Mouse (Mus musculus): ENCODE measurements around the gene Dscam.
A peak's percentile ranks its signal among the peaks of the same experiment; 100 is the strongest.

Dscam gene

DNA sequence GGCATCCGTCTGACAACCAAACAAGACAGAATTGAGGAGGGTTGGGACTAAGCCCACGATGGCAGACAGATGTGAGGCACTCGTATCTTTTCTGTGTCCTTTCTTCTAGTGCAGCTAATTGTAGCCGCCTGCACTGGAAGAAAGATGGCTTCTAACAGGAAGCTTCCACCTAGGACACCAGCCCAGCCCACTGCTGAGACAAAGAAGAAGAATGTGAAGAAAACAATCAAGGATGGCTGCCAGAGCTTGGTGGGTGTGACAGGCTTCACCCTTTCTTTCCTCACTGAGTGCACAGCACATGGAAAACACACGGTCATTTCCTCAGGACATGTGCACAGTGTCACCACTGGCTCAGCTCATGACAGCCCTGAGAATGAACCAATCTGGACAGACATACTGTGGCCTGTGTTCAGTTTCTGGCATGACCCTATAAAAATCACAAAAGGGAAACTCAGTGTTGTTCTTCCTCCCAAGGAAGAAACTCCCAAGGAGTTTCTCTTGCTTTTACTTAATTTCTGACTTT lies 411.4 kb downstream of the Dscam start:
- DNase-seq (ENCODE audit: low spot score in 2 of 2): no peak

DNA sequence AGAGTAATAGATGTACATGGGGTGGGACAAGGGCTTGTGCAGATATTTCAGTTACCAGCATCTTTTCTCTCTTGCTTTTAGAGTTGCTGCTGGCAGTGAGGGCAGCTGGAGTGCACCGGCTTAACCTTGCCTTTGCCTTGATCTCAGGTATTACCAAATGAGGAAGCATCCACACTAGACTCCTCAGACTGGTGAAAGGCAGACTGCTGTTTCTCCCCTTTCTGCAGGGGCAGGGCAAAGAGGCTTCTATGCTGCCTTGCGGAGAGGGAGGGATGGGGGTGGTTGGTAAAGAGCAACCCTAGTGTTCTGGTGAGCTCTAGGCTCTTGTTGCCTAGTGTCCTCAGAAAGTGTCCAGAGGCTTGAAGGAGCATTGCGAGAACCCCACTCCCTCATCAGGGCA lies 412.2 kb downstream of the Dscam start:
- DNase-seq (ENCODE audit: low spot score in 2 of 2): no peak

DNA sequence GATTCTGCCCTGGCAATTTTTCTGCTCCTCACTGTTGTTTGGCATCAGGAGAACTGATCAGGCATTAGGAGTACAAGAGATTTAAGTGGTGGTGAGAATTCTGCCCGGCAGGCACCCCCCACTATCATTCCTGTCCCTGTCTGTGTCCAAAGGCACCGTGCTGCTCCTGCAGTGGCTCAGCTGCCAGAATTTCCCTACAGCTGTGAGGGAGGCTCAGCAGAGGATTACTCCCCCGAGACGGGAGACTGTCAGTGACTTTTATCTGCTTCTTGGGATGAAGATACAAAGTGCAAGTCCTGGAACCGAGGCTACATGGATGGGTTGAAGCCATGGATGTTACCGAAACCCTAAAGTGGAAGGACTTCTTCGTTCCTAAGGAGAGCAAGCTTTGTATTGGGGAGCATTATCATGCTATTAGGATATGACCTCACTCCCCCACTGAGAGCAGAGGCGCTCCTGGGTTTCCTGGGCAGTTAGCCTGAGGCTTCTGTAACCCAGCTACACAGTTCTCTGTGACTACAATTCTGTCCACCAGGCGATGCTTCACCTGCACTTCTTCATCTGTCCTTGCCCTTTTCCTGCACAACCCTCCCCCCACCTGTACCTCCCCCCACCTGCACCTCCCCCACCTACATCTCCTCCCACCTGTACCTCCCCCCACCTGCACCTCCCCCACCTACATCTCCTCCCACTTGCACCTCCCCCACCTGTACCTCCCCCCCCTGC lies 412.8 kb downstream of the Dscam start:
- no peak for DNase-seq (ENCODE audit: low spot score in 2 of 2)

DNA sequence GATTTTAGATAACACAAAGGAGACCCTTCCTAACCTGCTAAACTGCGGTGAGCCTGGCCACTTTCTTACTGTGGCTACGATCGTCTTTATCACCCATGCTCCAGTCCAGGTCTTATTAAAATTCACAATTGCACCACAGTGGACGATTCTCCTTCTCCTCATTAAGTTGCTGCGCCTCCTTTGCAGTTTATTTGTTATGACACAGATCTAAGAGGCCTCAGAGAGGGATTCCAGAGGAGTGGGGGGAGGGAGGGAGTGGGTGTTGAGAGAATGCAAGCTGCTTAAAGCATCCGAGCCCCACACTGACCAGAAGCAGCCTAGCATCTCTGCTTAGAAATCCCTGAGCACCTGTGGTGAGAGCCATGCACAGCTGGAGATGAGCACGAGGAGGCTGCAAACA lies 413.6 kb downstream of the Dscam start:
- no peak for DNase-seq (ENCODE audit: low spot score in 2 of 2)

DNA sequence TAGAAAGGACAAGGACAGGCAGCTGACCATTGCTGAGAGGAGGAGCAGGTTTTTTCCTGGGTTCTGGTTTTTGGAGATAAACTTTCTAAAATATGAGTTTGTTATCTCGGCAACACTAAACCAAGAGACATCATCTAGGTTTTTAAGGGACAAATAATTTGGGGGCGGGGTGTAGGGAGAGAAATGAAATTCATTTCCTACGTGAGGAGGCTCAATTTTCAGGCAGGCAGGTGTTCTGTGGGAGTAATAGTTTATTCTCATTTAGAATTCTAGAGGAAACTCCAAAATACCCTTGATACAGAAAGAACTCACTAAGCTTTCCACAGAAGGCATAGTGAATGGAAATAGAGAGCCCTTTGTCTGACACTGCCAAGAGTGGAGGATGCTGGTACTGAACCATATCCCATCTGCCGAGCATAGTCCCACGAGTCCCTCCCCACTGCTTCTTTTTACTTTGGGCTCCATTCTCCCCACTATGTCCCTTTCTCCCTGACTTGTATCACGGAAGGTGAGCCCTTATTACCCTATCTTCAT lies 415.5 kb downstream of the Dscam start:
- peak in 1 of 2 experiments; percentile 51 for DNase-seq (ENCODE audit: low spot score in 2 of 2)

DNA sequence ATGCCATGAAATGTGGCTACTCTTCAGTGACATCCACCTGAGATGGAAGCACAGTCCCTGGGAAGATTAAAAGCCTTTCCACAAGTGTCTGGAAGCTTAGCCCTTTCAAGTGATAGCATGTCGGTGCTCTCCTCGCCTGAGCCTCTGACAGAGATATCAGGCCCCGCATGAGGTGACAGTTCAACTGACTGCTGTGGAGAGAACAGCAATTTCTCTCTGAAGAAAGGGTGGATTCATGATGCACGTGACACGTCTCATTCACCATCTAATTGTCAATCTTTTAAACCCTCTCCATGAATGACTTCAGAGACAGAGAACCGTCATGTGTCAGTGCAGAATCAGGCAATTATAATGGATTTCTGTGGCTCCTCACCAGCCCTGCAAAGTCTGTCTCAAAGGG lies 416.2 kb downstream of the Dscam start:
- no peak for DNase-seq (ENCODE audit: low spot score in 2 of 2)

DNA sequence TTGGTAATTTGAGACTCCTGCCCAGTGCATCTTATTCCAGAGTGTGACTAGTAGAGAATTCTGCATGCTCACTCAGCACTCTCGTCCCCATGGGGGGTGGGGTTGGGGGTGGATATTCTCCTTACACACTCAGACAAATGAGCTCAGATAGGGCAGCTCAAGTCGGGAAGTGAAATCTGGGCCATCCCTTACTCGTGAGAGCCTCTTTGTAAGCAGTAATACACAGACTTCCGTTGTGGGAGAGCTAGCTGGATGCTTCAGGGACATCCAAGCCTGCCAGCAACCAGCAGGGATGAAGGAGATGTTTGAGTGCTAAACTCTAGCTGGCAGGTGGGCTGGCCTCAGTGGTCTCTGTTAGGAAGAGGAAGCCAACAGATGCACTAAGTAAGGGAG lies 416.8 kb downstream of the Dscam start:
- DNase-seq (ENCODE audit: low spot score in 2 of 2): peak in 1 of 2 experiments; percentile 37

DNA sequence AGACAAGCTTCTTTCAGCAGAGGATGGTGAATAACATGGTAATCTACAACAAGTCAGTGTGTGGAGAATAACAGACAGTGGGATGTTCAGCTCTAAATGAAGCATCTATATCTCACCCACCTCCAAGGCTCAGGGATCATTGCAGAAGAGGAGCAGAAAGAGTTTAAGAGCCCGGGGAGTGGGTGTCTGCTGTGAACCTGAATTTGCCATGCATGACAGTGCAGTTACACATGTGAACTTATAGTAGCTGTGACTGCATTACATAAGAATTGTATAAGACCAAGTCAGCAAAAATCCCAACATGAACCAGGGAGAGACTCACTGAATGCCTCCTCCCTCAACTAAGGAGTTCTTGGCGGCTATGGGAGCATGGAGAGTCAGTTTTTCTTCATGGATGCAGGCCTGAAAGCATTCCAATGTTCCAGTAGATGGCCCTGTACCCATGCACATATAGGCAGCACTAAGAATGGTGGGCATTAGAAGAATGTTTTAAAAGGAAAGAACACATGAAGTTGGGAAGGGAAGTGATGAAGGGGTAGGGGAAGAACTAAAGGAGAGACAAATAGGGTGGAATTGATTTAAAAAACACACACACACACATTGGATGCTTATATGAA lies 417.3 kb downstream of the Dscam start:
- no peak for DNase-seq (ENCODE audit: low spot score in 2 of 2)

DNA sequence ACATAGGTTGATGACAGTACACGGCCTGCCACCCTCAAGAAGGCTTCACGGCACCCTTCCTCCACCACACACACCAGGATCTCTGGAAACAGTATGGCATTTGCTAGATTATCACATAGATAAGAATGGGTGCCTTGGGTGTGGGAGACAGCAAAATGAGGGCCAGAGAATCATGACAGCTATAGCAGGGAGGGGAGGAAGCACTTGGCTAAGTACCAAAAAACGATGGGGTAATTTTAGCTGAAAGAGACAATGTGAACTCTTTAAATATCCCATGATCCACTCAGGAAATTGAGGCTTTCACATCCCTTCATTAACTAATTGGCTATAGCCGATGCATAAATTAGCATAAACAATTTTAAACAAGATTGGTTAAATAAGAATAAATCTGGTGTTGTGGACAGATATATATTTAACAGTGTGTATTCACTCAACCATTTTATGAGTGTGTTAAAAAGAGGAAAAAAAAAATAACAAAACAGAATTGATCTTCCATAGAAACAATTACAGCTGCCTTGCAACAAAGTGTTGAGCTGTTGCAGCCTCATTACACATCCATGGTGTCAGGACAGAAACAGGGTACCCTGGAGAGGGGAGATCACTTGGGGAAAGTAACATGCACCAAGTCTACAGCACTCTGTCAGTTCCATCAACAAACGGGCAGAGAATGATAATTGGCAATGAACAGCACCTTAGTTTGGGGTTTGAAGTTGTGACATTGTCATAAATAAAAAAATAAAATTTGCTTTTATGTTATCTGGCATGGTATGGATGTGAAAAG lies 427.9 kb downstream of the Dscam start:
- DNase-seq (ENCODE audit: low spot score in 2 of 2): no peak

DNA sequence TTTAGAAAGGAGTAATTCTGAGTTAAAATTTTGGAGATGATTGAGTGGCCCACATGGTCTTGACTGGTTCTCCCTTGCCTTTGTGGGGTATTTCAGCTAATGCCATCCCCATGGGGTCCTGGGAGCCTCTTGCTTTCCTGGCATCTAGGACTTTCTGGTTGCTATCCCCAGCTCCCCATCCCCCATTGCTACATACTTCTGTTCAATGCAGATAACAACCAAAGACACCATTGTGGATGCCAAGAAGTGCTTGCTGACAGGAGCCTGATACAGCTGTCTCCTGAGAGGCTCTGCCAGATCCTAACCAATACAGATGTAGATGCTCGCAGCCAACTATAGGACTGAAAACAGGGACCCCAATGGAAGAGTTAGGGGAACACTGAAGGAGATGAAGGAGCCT lies 429.2 kb downstream of the Dscam start:
- DNase-seq (ENCODE audit: low spot score in 2 of 2): no peak

DNA sequence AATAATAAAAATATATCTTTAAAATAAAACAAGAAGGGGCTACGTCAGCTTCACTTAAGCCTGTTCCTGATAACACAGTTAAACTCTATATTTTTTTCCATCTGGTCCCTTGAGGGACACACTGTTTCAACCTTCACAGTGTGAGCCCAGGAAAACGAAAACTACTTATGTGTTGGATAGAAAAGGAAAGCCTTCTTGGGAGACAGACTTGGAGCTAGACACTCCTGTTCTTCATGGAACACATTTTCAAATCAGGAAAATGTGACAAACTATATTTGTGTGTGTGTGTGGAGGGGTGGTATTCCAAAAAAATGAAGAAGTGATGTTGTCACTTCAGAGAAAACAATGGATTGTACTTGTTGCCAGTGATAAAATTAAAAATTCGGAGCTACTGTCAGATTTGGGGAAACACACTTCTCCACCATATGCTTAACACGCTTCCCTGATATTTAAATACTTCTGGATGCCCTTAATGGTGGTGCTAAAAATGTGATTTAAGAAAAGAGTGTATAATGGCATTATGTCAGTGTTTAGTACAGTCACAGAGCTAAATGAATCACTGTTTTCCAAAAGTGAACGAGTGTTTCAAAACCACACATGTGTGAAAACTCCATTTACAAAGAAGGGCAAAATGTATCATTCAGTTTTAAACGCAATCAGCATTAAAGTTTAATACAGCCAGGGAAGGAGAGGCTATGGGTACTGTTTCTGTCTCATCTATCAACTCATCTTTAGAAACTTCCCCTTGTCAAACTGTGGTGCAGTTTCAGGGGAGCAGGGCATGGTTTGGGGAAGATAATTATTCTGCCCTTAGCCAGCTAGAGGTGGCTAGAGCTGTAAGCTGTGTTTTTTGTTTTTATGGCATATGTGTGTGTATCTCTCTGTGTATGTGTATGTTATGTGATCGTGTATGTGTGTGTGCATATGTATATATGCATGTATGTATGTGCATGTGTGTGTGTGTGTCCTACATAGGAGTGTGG lies 430.2 kb downstream of the Dscam start:
- no peak for DNase-seq (ENCODE audit: low spot score in 2 of 2)

DNA sequence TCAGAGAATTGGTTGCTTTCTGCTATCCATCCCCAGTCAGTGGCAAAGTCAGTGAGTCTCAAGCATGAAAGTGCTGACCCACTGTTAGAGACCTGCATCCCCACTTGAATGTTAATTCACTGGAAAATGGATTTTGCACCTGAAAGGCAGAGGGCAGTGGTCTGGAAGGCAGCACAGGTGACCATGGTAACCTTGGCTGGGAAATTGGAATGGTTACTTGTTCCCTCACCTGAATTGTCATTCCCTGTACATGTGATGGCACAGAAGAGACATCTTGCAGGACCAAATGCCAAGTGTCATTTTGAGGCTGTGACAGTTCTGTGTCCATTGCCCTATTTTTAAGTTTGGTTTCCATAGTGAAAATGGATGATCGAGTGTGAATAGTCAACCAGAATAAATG lies 434.1 kb downstream of the Dscam start:
- DNase-seq (ENCODE audit: low spot score in 2 of 2): no peak

DNA sequence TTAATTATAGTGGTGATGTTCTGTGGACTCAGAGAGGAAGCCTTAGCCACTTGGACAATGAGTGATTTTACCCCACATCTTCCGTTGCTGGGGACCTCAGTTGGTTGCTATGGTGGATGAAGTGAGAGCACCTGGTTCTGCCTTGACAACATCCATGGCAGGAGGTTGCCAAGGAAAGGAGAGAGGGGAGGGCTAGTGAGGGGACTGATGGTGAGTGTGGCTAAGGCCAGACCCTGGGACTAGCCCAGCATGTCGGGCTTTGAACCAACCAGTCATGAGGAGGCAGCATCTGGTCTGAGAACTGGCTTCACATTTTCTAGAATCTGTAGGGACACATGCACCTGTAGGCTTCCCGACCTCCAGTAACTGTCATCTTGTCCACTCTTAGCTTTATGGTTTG lies 439.7 kb downstream of the Dscam start:
- no peak for DNase-seq (ENCODE audit: low spot score in 2 of 2)

DNA sequence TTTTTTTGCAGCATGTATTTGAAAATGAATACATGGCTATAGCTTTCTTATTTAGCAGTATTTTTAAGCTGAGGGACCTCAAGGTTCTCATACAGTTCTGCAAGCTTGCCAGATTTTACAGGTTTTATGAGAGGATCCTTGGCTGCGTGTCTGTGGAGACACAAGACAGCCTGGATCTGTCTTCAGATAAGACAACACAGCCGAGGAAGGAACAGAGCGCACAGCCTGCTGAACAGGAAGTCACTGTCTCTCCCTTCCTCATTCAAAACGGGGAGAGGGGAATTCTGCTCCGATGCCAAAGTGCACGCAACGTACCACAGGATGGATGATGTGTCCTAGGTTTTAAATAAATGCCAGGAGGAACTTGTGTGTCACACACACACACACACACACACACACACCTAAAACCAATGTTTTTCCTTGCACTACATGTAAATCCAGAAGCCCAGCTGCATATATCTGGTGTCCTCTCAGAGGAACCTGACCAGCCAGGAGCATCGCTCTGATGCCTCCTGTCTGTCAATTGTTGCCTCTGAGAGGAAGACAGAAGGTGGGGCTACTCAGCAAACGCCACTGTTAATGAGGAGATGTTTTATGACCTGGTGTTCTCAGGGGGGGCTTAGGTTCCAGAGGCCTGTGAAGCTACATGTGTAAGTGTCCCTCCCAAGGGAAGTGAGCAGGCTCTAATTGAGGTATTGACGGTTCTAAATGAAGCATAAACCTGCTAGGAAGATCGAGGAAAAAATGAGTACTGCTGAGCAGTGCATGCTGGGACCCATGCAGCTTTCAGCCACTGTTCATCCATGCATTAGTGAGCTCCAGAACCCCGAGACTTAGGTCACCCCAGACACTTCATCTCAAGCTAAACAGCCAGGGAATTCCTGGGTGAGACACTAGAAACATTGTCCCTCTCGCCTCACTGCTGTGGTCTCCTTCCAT lies 442.4 kb downstream of the Dscam start:
- no peak for DNase-seq (ENCODE audit: low spot score in 2 of 2)

DNA sequence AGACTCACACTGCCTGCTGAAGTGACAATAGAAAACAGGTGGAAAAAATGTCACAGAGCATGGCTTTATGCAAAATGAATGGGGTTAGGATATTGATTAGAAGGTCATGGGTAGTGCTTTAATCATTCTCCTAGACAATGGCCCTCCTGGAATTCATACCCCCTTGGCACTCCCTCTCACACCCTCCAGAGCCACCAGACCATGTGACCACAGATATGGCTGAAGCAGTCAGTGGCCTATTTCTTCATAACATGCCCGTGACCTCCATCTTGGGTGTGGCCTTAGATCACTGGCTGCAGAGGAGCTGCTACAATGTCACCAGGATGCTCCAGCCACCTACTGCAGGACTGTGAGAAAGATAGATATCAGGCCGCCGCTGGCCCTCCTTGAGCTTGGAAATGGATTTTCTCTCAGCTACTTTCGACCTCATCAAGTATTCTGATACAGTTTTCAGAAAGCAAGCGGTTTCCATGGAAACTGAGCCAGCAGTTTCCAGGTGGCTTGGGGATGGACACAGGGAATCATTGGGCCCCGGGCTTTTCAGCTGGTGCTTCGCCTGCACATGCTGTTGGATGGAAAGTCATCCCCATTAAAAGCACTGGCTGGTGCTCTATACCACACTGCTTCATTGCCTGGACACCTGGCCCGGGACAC lies 445.4 kb downstream of the Dscam start:
- no peak for DNase-seq (ENCODE audit: low spot score in 2 of 2)

DNA sequence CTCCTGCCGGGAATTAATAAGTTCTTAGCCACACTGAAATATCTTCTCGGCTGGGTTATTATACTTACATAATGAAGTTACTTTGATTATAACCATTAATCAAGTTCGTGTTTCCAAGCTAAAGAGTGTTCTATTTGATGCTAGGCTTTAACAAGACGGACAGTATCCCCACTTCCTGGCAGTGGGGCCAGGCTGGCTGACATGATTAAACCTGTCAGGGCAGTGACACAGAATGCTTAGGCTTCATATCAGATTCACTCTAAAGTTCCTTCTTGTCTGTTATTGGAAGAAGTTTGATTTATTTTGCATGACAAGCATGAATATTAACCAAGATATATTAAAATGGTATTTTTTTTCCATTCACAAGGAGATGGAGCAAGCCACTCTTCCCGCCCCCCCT lies 446.0 kb downstream of the Dscam start:
- DNase-seq (ENCODE audit: low spot score in 2 of 2): no peak

DNA sequence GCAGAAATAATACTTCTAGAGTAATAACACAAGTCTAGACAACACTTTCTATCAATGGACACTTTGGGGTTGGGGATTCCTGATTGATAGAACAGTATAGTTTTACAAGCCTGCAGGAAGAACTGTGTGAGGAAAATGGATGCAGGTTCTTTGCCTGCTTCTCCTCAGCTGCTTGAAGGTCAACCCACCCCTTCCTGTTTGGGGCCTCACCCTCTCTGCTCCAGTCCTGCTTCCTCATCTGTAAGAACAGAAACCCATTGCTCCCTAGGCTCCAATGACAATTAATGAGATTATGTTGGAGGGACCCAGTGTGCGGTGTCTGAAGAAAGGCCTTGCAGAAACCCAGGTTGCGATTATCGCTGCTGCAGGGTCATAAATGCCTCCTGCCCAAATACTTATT lies 446.4 kb downstream of the Dscam start:
- DNase-seq (ENCODE audit: low spot score in 2 of 2): no peak

DNA sequence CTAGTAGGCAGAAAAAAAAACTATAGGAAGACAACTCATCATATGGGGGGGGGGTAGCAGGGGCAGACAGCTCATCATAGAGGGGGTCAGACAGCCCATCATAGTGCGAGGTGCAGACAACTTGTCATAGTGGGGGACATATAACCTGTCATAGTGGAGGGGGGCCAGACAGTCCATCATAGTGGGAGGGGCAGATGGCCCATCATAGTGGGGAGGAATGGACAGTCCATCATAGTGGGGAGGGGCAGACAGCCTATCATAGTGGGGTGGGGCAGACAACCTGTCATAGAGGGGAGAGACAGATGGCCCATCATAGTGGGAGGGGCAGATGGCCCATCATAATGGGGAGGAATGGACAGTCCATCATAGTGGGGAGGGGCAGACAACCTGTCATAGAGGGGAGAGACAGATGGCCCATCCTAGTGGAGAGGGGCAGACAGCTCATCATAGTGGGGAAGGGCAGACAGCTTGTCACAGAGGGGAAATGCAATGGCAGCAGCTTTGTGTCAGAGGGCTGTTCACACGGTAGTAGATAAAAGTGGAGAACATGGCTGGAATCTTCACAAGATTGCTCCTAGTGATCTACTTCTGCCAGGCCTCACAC lies 447.4 kb downstream of the Dscam start:
- DNase-seq (ENCODE audit: low spot score in 2 of 2): no peak

DNA sequence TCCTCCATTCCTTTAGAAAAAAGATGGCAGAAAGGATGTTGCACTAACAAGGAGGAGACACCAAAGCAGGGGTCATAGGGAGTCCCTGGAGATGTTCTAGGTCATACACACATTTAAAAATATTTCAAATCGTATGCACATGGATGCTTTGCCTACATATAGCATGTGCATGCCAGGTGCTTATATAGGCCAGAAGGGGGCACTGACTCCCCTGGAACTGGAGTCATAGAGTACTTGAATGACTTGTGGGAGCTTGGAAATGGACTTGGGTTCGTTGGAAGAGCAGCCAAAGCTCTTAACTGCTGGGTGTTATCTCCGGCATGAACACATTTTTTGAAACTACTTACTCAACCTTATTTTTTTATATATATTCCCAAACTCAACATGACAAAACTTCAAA lies 448.4 kb downstream of the Dscam start:
- no peak for DNase-seq (ENCODE audit: low spot score in 2 of 2)
